Mouse (Mus musculus): ENCODE measurements around the gene Cbfb. TPM values are rescaled to one million over a fixed set of nuclear protein-coding genes. Genes with fewer than 3 reads are reported as not detected.
"Not testable (repeated sequence)": the region's sequence is repeated elsewhere in the genome, so short reads cannot be mapped to it uniquely, and the experiment has no call there.

Gene Cbfb
- polyA plus RNA-seq, 2 experiments, result 75.2 to 101 TPM

DNA sequence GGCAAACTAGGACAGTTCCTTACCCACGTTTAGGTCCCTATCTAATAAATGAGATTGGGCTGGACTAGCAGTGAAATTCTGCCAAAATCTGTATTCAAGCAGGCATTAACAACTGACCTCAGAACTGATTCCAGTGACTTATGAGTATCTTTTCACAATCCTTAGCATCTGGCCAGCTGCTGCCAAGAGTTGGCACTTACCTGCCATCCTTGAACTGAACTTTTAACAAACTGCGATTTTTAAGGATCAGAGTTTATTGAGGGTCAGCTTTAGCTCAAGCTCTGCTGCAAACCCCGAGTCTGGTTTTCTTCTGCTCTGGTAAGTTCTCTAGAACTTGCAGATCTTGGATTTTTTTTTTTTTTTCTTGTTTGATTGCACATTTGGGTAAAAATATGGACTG, 892 bp upstream of the Cbfb start:
- H3K4me3 ChIP-seq (replicated peaks; ENCODE audit: low read length), result peak overlapping the region; percentile 95; the same call in 1 of the 2 replicates
- peak overlapping the region; percentile 58; the same call in 1 of the 2 replicates for H3K4me2 ChIP-seq (replicated peaks; ENCODE audit: low read depth, low read length, severe bottlenecking)
- H3K27ac ChIP-seq (replicated peaks; ENCODE audit: low read depth, low read length), result peak overlapping the region; percentile 99; the same call in 1 of the 2 replicates
- H3K4me1 ChIP-seq (ENCODE audit: control insufficient read depth, insufficient read depth, low read length), result peaks cover 24% of the 10 kb centered on the region
- ATAC-seq (ENCODE audit: low FRiP score, low read depth) (no peak), DNase-seq (ENCODE audit: low spot score) (no peak)
- H3K36me3 ChIP-seq (ENCODE audit: control insufficient read depth, insufficient read depth, low read length), result peaks cover 4% of the 10 kb centered on the region; the same call in 1 of the 2 replicates
- no peaks in the 10 kb centered on the region for H3K27me3 ChIP-seq (ENCODE audit: control insufficient read depth, insufficient read depth, low read length)
- peak overlapping the region; percentile 98; the same call in 1 of the 2 replicates for H3K9ac ChIP-seq (ENCODE audit: low read depth, low read length, severe bottlenecking)
- TF ChIP-seq POLR2A (IDR thresholded peaks at IDR 0.05; ENCODE audit: borderline replicate concordance, extremely low read depth, insufficient read depth, insufficient read length), result no peak
- H3K9me3 ChIP-seq (ENCODE audit: control insufficient read depth, low read length), result no peaks in the 10 kb centered on the region
- 25% methylated on average over 3 of the region's 3 CpGs for WGBS

- no peak for DNase-seq (ENCODE audit: low spot score)
- peak overlapping the region; percentile 98 for H3K9ac ChIP-seq (ENCODE audit: low read depth, low read length, severe bottlenecking)
- H3K27ac ChIP-seq (replicated peaks; ENCODE audit: low read depth, low read length), result peak overlapping the region; percentile 99
- H3K4me3 ChIP-seq (replicated peaks; ENCODE audit: low read length), result peak overlapping the region; percentile 95
- no peaks in the 10 kb centered on the region for H3K27me3 ChIP-seq (ENCODE audit: control insufficient read depth, insufficient read depth, low read length)
- H3K4me1 ChIP-seq (ENCODE audit: control insufficient read depth, insufficient read depth, low read length), result peaks cover 20% of the 10 kb centered on the region
- H3K4me2 ChIP-seq (replicated peaks; ENCODE audit: low read depth, low read length, severe bottlenecking), result peak overlapping the region; percentile 58
- no peak for ATAC-seq (ENCODE audit: low FRiP score, low read depth)
- under 1% methylated on average over 5 of the region's 5 CpGs for WGBS
- H3K36me3 ChIP-seq (ENCODE audit: control insufficient read depth, insufficient read depth, low read length), result peaks cover 8% of the 10 kb centered on the region
- H3K9me3 ChIP-seq (ENCODE audit: control insufficient read depth, low read length), result no peaks in the 10 kb centered on the region
- TF ChIP-seq POLR2A (IDR thresholded peaks at IDR 0.05; ENCODE audit: borderline replicate concordance, extremely low read depth, insufficient read depth, insufficient read length), result no peak
Measured at GRCm38 (mm10) chr8:105170041-105170380, 463 bp upstream of the Cbfb start.

GRCm38 (mm10) chr8:105171116-105172002, 885 bp downstream of the Cbfb start:
- under 1% methylated on average over 53 of the region's 92 CpGs for WGBS
- DNase-seq (ENCODE audit: low spot score), result peak; percentile 60
- peak overlapping the region; percentile 99 for H3K27ac ChIP-seq (replicated peaks; ENCODE audit: low read depth, low read length)
- peaks cover 11% of the 10 kb centered on the region for H3K36me3 ChIP-seq (ENCODE audit: control insufficient read depth, insufficient read depth, low read length)
- peaks cover 13% of the 10 kb centered on the region for H3K4me1 ChIP-seq (ENCODE audit: control insufficient read depth, insufficient read depth, low read length)
- 0 out of 2 replicates have a peak, but pooled peaks have one; percentile 11 for TF ChIP-seq POLR2A (IDR thresholded peaks at IDR 0.05; ENCODE audit: borderline replicate concordance, extremely low read depth, insufficient read depth, insufficient read length)
- H3K4me2 ChIP-seq (replicated peaks; ENCODE audit: low read depth, low read length, severe bottlenecking), result peak overlapping the region; percentile 69
- no peaks in the 10 kb centered on the region for H3K9me3 ChIP-seq (ENCODE audit: control insufficient read depth, low read length)
- peak overlapping the region; percentile 98 for H3K9ac ChIP-seq (ENCODE audit: low read depth, low read length, severe bottlenecking)
- 0 out of 2 replicates have a peak, but pooled peaks have one; percentile 16 for ATAC-seq (ENCODE audit: low FRiP score, low read depth)
- H3K4me3 ChIP-seq (replicated peaks; ENCODE audit: low read length), result peak overlapping the region; percentile 95
- H3K27me3 ChIP-seq (ENCODE audit: control insufficient read depth, insufficient read depth, low read length), result no peaks in the 10 kb centered on the region

DNA sequence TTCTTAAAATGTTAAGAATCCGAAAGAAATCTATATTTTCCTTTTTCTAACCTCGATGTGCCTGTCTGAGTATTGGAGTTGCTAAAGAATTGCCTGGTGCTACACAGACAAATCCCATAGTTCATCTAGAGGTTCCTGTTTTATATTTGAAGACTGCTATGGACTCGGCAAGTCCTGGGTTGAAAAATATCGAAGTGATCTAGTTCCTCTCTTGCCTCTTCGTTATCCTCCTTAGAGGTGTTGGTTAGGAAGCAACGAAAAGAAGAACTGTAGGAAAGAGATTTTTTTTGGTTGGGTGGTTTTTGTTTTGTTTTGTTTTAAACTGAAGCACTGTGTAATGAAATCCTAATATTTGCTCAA, 1.5 kb downstream of the Cbfb start:
- Histone ChIP-seq H3K9ac (ENCODE audit: low read depth, low read length, severe bottlenecking) (peak overlapping the region; percentile 98), H3K4me3 (replicated peaks; ENCODE audit: low read length) (peak overlapping the region; percentile 95), H3K27me3 (ENCODE audit: control insufficient read depth, insufficient read depth, low read length) (no peaks in the 10 kb centered on the region), H3K9me3 (ENCODE audit: control insufficient read depth, low read length) (no peaks in the 10 kb centered on the region), H3K36me3 (ENCODE audit: control insufficient read depth, insufficient read depth, low read length) (peaks cover 16% of the 10 kb centered on the region), H3K4me2 (replicated peaks; ENCODE audit: low read depth, low read length, severe bottlenecking) (peak overlapping the region; percentile 69), H3K27ac (replicated peaks; ENCODE audit: low read depth, low read length) (peak overlapping the region; percentile 99; the same call in 1 of the 2 replicates), H3K4me1 (ENCODE audit: control insufficient read depth, insufficient read depth, low read length) (peaks cover 13% of the 10 kb centered on the region)
- 33% methylated on average over 6 of the region's 6 CpGs for WGBS
- DNase-seq (ENCODE audit: low spot score) (no peak), ATAC-seq (ENCODE audit: low FRiP score, low read depth) (no peak)
- TF ChIP-seq POLR2A (IDR thresholded peaks at IDR 0.05; ENCODE audit: borderline replicate concordance, extremely low read depth, insufficient read depth, insufficient read length), result no peak

DNA sequence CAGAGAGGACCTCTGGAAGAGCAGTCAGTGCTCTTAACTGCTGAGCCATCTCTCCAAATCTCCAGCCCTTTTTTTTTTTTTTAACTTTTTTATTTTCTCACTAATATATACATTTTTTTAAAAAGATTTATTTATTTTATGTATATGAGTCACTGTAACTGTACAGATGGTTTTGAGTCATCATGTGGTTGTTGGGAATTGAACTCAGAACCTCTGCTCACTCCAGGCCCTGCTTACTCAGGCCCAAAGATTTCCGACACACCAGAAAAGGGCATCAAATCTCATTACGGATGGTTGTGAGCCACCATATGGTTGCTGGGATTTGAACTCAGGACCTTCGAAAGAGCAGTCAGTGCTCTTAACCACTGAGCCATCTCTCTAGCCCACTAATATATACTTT, 4.8 kb downstream of the Cbfb start:
- H3K36me3 ChIP-seq (ENCODE audit: control insufficient read depth, insufficient read depth, low read length), result peaks cover 31% of the 10 kb centered on the region
- H3K4me1 ChIP-seq (ENCODE audit: control insufficient read depth, insufficient read depth, low read length); H3K9ac ChIP-seq (ENCODE audit: low read depth, low read length, severe bottlenecking); H3K27me3 ChIP-seq (ENCODE audit: control insufficient read depth, insufficient read depth, low read length); H3K9me3 ChIP-seq (ENCODE audit: control insufficient read depth, low read length); H3K27ac ChIP-seq (replicated peaks; ENCODE audit: low read depth, low read length); H3K4me3 ChIP-seq (replicated peaks; ENCODE audit: low read length); H3K4me2 ChIP-seq (replicated peaks; ENCODE audit: low read depth, low read length, severe bottlenecking); DNase-seq (ENCODE audit: low spot score); ATAC-seq (ENCODE audit: low FRiP score, low read depth): not testable (repeated sequence)
- WGBS, result 97% methylated on average over 3 of the region's 3 CpGs
